ENCODE assay signal across 18 mouse cellular contexts in genomic region chr3:136331135-136331534, GRCm38 (mm10). TPM values are rescaled to one million over a fixed set of nuclear protein-coding genes. Genes with fewer than 3 reads are reported as not detected.
DNase-seq lines count a peak whose midpoint lies in the region; ATAC-seq lines count a peak whose summit lies in the region.
"Had no signal": no experiment of that assay in that cellular context is flagged by ENCODE, and none has a peak within 500 bp of the region (broad histone marks: within the 10 kb centered on the region; RNA-seq: fewer than 3 reads in every experiment).

No protein-coding gene starts in this region.

- H3K36me3 ChIP-seq in stomach, embryonic 16.5 days (ENCODE audit: control insufficient read depth, insufficient read depth, low read length) = no peaks in the 10 kb centered on the region
- H3K36me3 ChIP-seq: embryonic facial prominence, embryonic 13.5 days; G1E had no signal

- H3K9me3 ChIP-seq in stomach, embryonic 16.5 days (replicated peaks; ENCODE audit: control insufficient read depth, low read length) = no peaks in the 10 kb centered on the region
- H3K9me3 ChIP-seq: embryonic facial prominence, embryonic 13.5 days; forebrain, embryonic 13.5 days; G1E had no signal

- ATAC-seq in stomach, embryonic 16.5 days (ENCODE audit: insufficient read depth, low FRiP score) = 0 out of 2 replicates have a peak, but pooled peaks have one; percentile 37
- ATAC-seq: activated CD4-positive, CD25-positive, alpha-beta regulatory T cell, adult 4 months; forebrain, embryonic 13.5 days had no signal

- no peak overlapping the region for H3K27ac ChIP-seq in stomach, embryonic 16.5 days (ENCODE audit: low read length)
- H3K27ac ChIP-seq: embryonic facial prominence, embryonic 13.5 days; forebrain, embryonic 13.5 days; kidney, postnatal 0 days; left cerebral cortex, adult 2 months had no signal

- H3K4me2 ChIP-seq in stomach, embryonic 16.5 days (ENCODE audit: low read depth, low read length) = no peak overlapping the region
- H3K4me2 ChIP-seq: embryonic facial prominence, embryonic 13.5 days; forebrain, embryonic 13.5 days had no signal

- no peak overlapping the region for H3K9ac ChIP-seq in stomach, embryonic 16.5 days (ENCODE audit: low read length)
- H3K9ac ChIP-seq: embryonic facial prominence, embryonic 13.5 days; forebrain, embryonic 13.5 days had no signal

- no peak overlapping the region for H3K4me3 ChIP-seq in stomach, embryonic 16.5 days (replicated peaks; ENCODE audit: low read length)
- H3K4me3 ChIP-seq: embryonic facial prominence, embryonic 13.5 days; forebrain, embryonic 13.5 days; left cerebral cortex, adult 2 months had no signal

- H3K27me3 ChIP-seq in stomach, embryonic 16.5 days (ENCODE audit: control insufficient read depth, insufficient read depth, low read length) = no peaks in the 10 kb centered on the region
- H3K27me3 ChIP-seq: embryonic facial prominence, embryonic 13.5 days; forebrain, embryonic 13.5 days had no signal

- DNase-seq in gastrocnemius, postnatal 25 days = peak; percentile 8
- DNase-seq in gastrocnemius, adult 18-20 months (ENCODE audit: low spot score) = no peak
- peak; percentile 15 to 38 for DNase-seq in spleen, adult 18-20 months
- no peak for DNase-seq in spleen, adult 12 weeks (ENCODE audit: low spot score)
- peak; percentile 42 for DNase-seq in lung, postnatal 25 days (ENCODE audit: low spot score)
- no peak for DNase-seq in left cerebral cortex, postnatal 4 days
- no peak for DNase-seq in urinary bladder, postnatal 4 days (ENCODE audit: low spot score in 2 of 2)
- DNase-seq: cerebellum, adult 9-11 months; gastrocnemius, postnatal 10 days; right cerebral cortex, postnatal 4 days; thymus, adult 2 months had no signal

- intact Hi-C loops in left cerebral cortex, postnatal 4 days (cut with DNase I) = no loop called here

- no peaks in the 10 kb centered on the region for H3K4me1 ChIP-seq in stomach, embryonic 16.5 days (ENCODE audit: control insufficient read depth, insufficient read depth, low read length)
- H3K4me1 ChIP-seq: embryonic facial prominence, embryonic 13.5 days; forebrain, embryonic 13.5 days had no signal

- WGBS in stomach, embryonic 16.5 days = 49% methylated on average over 2 of the region's 2 CpGs

RNA-seq across cellular contexts. Expression of gene Bank1, which starts 5.3 kb away (rescaled TPM):
- total RNA-seq in gastrocnemius, postnatal 25 days (2021) = under 1 TPM in 1 of 2 experiments, not detected in 1; 0.21 TPM
- under 1 TPM; 0.14 to 0.38 TPM for total RNA-seq in gastrocnemius, adult 18-20 months (2021)
- 1.7 and 2.1 TPM in 2 replicates for polyA plus RNA-seq in stomach, embryonic 16.5 days (2015; fragmentation: Nextera tagmentation; extraction: Ambion mirVana)
- under 1 TPM; 0.44 to 0.58 TPM for total RNA-seq in left cerebral cortex, postnatal 4 days (2021)
- polyA plus RNA-seq: G1E had no signal

Comparison
In these comparisons a context has a peak if more than half of its experiments do, and no peak if none do; other contexts are left out.
1. DNase-seq: peak in gastrocnemius, postnatal 25 days (single experiment), spleen, adult 18-20 months (2 of 2) and lung, postnatal 25 days (single experiment); none in gastrocnemius, adult 18-20 months (single experiment), spleen, adult 12 weeks (single experiment), left cerebral cortex, postnatal 4 days (single experiment) and urinary bladder, postnatal 4 days (0 of 2).